Mouse (Mus musculus) embryonic facial prominence, embryonic 11.5 days (tissue): ENCODE measurements at regions not wholly inside any gene's neighbourhood (a gene's known extent, or its start where the extent isn't known, plus 50 kb on each side); places are given as distances from the start of the nearest gene placed in this dataset.

ENCODE experiments used
- ATAC-seq: fragments of 200-750 bp; cut with Nextera tagmentation; replicated peaks from 2 replicates; pipeline ENCODE4 v1.8.0; 2017; ENCODE audit warnings: low read depth; ENCODE audit not compliant: insufficient number of reproducible peaks, low FRiP score, low TSS enrichment
- DNase-seq: peaks from one replicate; pipeline ENCODE4 v3.0.0-alpha.2; 2015; ENCODE audit warnings: low spot score
- H3K27ac ChIP-seq: fragments of 300-500 bp; sonication (generic); replicated peaks from 2 replicates; pipeline ENCODE4 v1.5.1; 2014; ENCODE audit warnings: mild to moderate bottlenecking, low read depth, low read length, control low read depth
- H3K27me3 ChIP-seq: fragments of 300-500 bp; sonication (generic); 2 replicates; pipeline ENCODE4 v1.6.1; 2014; ENCODE audit warnings: mild to moderate bottlenecking, low read length, moderate library complexity, mixed read lengths; ENCODE audit not compliant: control insufficient read depth, insufficient read depth
- H3K36me3 ChIP-seq: fragments of 300-500 bp; sonication (generic); replicated peaks from 2 replicates; pipeline ENCODE4 v1.6.1; 2014; ENCODE audit warnings: low read depth, mild to moderate bottlenecking, low read length, moderate library complexity, mixed read lengths; ENCODE audit not compliant: control insufficient read depth, insufficient read depth
- H3K4me1 ChIP-seq: fragments of 300-500 bp; sonication (generic); 2 replicates; pipeline ENCODE4 v1.6.1; 2014; ENCODE audit warnings: low read length, mixed read lengths; ENCODE audit not compliant: control insufficient read depth, insufficient read depth
- H3K4me2 ChIP-seq: fragments of 300-500 bp; sonication (generic); 2 replicates; pipeline ENCODE4 v1.6.1; 2014; ENCODE audit warnings: low read depth, mild to moderate bottlenecking, control low read depth, low read length, moderate library complexity
- H3K4me3 ChIP-seq: fragments of 300-500 bp; sonication (generic); 2 replicates; pipeline ENCODE4 v1.5.1; 2014; ENCODE audit warnings: low read depth, low read length, control low read depth
- H3K9ac ChIP-seq: fragments of 300-500 bp; sonication (generic); replicated peaks from 2 replicates; pipeline ENCODE4 v1.6.1; 2014; ENCODE audit warnings: mild to moderate bottlenecking, control low read depth, low read length
- H3K9me3 ChIP-seq: fragments of 300-500 bp; sonication (generic); replicated peaks from 2 replicates; pipeline ENCODE4 v1.6.1; 2016; ENCODE audit warnings: mild to moderate bottlenecking, low read length, inconsistent platforms, mixed read lengths; ENCODE audit not compliant: control insufficient read depth
- WGBS: fragments of 180-500 bp; shearing (Covaris S2); extraction: QIAGEN DNeasy Blood & Tissue Kit; methylation state at CpG from one replicate; pipeline ENCODE4 v1.1.7; 2014; 5-methylcytosine and 5-hydroxymethylcytosine counted together

DNA sequence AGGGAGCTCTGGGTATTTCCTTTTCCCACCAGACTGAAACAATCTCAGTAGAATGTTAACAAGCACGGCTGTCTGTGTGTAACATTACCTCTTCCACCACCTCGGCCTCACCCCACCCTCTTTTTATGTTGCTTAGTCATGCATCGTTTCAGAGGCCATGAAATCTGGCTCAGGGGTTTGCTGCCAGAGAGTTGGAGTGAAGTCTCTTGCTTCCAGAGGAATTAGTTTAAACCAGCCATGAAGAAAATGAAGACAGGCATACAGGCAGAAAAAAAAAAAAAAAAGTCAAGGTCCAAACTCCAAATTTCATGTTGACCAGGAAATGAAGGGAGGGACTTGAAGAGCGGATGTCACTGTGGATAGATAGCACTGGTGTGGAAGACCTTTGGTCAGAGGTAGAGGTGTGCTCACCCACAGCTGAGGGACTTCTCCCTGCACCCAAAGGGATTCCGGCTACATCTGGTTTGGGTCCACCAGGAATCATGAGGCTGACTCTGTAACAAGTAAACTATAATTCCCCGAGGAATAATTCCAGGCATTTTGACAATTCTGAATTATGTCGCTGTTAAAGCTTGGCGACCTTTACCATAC lies 92.7 kb downstream of the Rnd3 start:
- no peak overlapping the region for H3K4me2 ChIP-seq

DNA sequence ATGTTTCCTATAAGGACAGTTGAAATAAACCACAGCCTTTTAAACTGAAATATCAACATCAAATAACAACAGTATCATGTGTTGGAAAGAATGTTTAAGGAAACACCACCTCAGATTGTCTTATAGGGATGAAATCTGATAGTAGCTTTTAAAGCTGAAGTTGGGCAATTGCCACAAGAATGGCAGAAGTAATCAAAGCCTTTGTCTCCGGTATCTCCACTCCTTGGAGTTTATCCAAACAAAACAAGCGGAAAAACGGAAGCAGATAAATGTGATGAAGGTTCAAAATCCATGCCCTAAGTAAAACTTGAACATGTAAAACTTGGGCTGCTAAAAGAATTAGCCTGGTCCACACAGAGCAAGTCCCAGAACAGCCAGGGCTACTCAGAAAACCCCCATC lies 93.6 kb downstream of the Rnd3 start:
- Histone ChIP-seq H3K4me1 (no peaks in the 10 kb centered on the region), H3K4me3 (no peak overlapping the region), H3K9ac (no peak overlapping the region), H3K9me3 (no peaks in the 10 kb centered on the region), H3K27me3 (no peaks in the 10 kb centered on the region), H3K4me2 (no peak overlapping the region), H3K36me3 (no peaks in the 10 kb centered on the region), H3K27ac (no peak overlapping the region)
- 20% methylated on average over 3 of the region's 3 CpGs for WGBS
- ATAC-seq (no peak), DNase-seq (peak; percentile 44)

More for the DNA sequence above, 92.7 kb downstream of the Rnd3 start:
- peak; percentile 80 for DNase-seq
- ATAC-seq = peak; percentile 59; the same call in 1 of the 2 replicates
- Histone ChIP-seq H3K4me3 (no peak overlapping the region), H3K27me3 (no peaks in the 10 kb centered on the region), H3K9ac (no peak overlapping the region), H3K27ac (no peak overlapping the region), H3K9me3 (no peaks in the 10 kb centered on the region), H3K36me3 (no peaks in the 10 kb centered on the region), H3K4me1 (no peaks in the 10 kb centered on the region)
- WGBS = 40% methylated on average over 8 of the region's 8 CpGs

DNA sequence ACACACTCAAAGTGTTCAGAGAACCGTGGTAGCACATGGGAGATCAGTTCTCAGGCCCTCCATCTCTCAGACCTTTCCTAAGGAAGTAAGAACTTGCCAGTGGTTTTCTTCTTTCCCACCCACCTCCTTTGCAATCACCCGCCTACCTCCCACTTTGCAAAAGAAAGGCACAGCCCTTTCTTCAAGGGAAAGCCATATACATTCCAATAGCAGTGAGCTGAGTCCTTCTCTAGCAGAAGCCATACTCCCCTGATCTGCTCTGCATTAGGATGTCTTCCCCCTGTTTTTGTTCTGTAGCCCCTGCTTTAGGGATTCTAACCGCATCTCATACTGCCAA lies 99.1 kb downstream of the Rnd3 start:
- ATAC-seq (no peak), DNase-seq (no peak)
- H3K9me3 ChIP-seq = no peaks in the 10 kb centered on the region
- WGBS = 57% methylated on average over 3 of the region's 3 CpGs
- no peak overlapping the region for H3K4me2 ChIP-seq
- no peak overlapping the region for H3K4me3 ChIP-seq
- no peak overlapping the region for H3K9ac ChIP-seq
- no peak overlapping the region for H3K27ac ChIP-seq
- H3K27me3 ChIP-seq = no peaks in the 10 kb centered on the region
- H3K36me3 ChIP-seq = no peaks in the 10 kb centered on the region
- H3K4me1 ChIP-seq = no peaks in the 10 kb centered on the region

DNA sequence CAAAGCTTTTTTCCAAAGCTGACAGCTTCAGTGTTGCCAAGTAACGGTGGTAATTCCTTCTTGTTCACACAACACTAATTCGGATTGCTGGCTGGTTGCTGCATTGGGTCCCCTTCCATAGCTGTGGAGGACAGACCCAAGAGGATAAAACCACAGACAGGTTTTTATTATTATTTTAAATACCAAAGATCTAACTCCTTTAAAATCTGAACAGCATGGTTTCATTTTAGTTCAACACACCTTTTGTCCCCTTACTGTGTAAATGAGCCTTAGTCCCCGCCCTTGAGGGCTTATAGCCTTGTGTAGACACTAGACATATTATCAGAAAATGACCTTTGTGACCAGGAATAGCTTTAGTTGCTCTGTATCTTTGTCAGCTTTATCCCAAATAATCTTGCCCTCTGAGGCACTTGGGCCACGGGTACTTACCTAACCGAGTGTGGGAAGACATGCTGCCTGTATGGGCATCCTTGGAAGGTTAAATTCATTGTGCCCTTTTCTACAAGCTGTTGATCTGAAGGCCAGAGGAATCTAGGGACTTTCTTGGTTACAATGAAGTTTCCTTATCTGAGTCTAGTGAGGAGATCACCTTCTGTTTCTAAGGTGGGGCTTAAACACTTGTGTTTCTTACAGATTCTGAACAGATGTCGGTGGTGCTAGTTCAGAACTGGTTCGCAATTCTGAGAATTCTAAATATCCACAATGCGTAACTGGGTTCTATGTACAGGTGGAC lies 99.6 kb downstream of the Rnd3 start:
- H3K4me1 ChIP-seq = no peaks in the 10 kb centered on the region
- H3K4me3 ChIP-seq = no peak overlapping the region
- WGBS = 70% methylated on average over 8 of the region's 8 CpGs
- no peak overlapping the region for H3K4me2 ChIP-seq
- no peaks in the 10 kb centered on the region for H3K27me3 ChIP-seq
- H3K27ac ChIP-seq = no peak overlapping the region
- DNase-seq (no peak), ATAC-seq (no peak)
- H3K9me3 ChIP-seq = no peaks in the 10 kb centered on the region
- H3K36me3 ChIP-seq = no peaks in the 10 kb centered on the region
- no peak overlapping the region for H3K9ac ChIP-seq

DNA sequence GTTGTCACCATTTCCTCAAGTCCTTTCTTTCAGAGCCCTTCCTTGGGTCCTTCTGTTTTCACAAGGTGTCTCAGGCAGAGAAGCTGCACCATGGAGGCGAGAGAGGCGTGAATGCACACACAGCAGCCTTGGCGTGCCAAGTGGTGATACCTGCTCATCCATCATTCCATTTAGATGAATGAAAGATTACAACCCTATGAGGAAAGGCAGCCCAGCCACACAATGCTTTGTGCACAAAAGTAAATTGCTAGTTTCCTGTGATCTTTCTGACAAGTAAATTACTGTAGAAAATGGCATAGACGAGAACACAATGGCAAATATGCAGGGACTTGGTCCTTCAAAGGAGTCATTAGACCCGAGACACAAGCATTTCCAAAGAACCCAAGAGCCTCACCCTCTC lies 101.4 kb downstream of the Rnd3 start:
- Histone ChIP-seq H3K4me2 (no peak overlapping the region), H3K4me1 (no peaks in the 10 kb centered on the region), H3K9me3 (no peaks in the 10 kb centered on the region), H3K36me3 (no peaks in the 10 kb centered on the region), H3K9ac (no peak overlapping the region), H3K27ac (no peak overlapping the region), H3K27me3 (no peaks in the 10 kb centered on the region), H3K4me3 (no peak overlapping the region)
- DNase-seq (no peak), ATAC-seq (no peak)
- WGBS = 67% methylated on average over 5 of the region's 5 CpGs

DNA sequence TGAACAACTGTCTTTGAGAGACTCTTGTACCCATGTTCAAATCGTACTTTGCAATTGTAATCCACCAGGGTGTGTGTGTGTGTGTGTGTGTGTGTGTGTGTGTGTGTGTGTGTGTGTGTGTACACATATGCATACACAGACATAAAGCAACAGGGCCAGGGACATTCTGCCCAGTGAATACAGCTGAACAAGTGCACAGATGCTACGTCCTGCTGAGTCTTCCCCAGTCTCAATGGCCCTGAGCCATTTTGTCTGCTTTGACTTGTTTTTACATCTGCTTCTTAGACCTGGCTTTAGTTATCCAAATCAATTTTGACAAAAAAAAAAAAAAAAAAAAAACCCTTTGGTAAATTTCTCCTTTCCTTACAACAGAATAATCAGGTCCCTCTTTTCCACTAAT lies 103.3 kb downstream of the Rnd3 start:
- Histone ChIP-seq H3K4me2 (no peak overlapping the region), H3K9me3 (no peaks in the 10 kb centered on the region), H3K27ac (no peak overlapping the region), H3K36me3 (no peaks in the 10 kb centered on the region), H3K9ac (no peak overlapping the region), H3K27me3 (no peaks in the 10 kb centered on the region), H3K4me3 (no peak overlapping the region), H3K4me1 (no peaks in the 10 kb centered on the region)
- 71% methylated on average over 2 of the region's 2 CpGs for WGBS
- DNase-seq (no peak), ATAC-seq (no peak)

DNA sequence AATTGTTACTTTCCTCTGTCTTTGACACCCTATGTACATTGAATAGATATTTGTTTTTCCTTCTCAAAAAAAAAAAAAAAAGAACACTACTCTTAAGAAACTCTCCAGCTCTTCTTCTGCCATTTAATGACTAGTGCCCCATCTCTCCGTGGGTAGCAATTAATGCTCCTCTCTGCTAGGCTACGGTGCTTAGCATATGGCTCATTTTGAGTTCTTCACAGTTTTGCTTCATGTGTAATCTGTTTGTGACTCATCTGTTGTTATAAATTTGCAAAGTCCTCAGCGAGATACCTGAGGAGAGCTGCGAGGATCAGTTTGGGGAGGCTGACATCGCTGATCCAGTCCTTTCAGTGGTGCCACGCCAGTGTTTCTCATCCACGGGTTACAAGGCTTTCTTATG lies 107.8 kb downstream of the Rnd3 start:
- no peak overlapping the region for H3K4me3 ChIP-seq
- no peak overlapping the region for H3K4me2 ChIP-seq
- no peaks in the 10 kb centered on the region for H3K27me3 ChIP-seq
- DNase-seq = no peak
- H3K27ac ChIP-seq = no peak overlapping the region
- H3K4me1 ChIP-seq = no peaks in the 10 kb centered on the region
- H3K36me3 ChIP-seq = no peaks in the 10 kb centered on the region
- H3K9me3 ChIP-seq = no peaks in the 10 kb centered on the region
- no peak for ATAC-seq
- no peak overlapping the region for H3K9ac ChIP-seq
- WGBS = 60% methylated on average over 7 of the region's 7 CpGs

DNA sequence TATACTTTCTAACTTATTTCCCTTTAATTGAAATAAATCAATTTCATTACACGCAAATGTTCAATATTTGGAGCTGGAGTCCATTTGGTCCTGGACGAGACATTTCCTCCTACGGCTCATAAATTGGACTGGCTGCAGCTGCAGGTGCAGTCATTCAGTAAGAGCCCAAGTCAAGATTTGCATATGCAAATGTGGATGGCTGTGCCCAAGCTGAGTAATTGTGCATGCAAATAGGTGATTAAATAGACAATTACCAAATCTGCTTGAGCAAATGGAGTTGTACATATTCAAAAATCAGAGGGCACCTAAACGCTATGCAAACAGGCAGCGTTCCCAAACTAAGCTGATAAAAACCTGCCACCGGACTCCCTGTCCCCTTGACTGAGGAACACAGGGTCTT lies 110.2 kb downstream of the Rnd3 start:
- WGBS = 70% methylated on average over 6 of the region's 6 CpGs
- DNase-seq = no peak
- Histone ChIP-seq H3K4me1 (no peaks in the 10 kb centered on the region), H3K4me2 (no peak overlapping the region), H3K27ac (no peak overlapping the region), H3K36me3 (no peaks in the 10 kb centered on the region), H3K27me3 (no peaks in the 10 kb centered on the region), H3K9ac (no peak overlapping the region), H3K4me3 (no peak overlapping the region), H3K9me3 (no peaks in the 10 kb centered on the region)
- no peak for ATAC-seq
